Mouse (Mus musculus) liver, postnatal 0 days (tissue): Measurements from ENCODE around the gene Dpep3.

ENCODE experiments used
- CTCF ChIP-seq: sonication (generic); IDR thresholded peaks from 2 replicates; pipeline ENCODE4 v1.5.1; 2016; ENCODE audit warnings: antibody characterized with exemption, low read depth
- EP300 ChIP-seq: IDR thresholded peaks from 2 replicates; pipeline ENCODE4 v1.6.1; 2016; ENCODE audit warnings: antibody characterized with exemption, low read depth, mild to moderate bottlenecking

GRCm38 (mm10) chr8:105998971-105999370, 19.7 kb upstream of the Dpep3 start:
- no peak for TF ChIP-seq CTCF
- peak; percentile 86 for TF ChIP-seq EP300
